9 mouse cellular contexts compared by ENCODE assay signal in the genomic region with DNA sequence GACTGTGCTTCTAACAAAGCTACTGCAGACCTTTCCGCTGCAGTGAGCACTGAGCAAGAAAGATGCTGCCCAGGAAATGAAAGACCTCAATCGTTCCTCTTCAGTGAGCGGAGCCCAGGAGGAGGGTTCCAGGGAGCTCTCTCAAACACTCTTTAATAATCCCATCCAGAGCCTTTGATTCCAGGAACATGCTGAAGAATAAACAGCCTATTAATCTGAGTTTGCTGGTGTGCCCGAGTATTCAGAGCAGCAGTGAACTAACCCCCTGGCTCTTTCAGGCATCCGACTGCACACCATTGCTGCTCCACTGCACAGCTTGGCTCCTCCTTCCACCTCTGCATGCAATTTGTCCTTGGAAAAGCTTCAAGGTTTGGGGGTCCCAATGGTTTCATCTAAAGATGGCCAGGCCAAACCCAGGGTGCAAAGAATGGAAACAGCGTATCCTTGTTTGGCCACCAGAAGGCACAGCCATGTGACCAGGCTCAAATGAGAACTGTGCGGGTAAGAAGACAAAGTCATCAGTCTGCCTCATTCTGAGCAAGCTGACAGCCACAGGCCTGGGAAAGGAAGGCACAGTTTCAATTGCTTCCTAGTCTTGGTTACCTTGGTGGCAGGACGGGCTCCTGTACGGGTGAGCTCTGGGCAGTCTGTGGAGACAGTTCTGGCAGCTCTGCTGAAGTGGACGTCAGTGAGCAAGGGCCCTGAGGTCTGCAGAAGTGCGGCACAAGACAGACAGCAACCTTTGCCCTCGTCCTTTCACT.
DNase-seq lines count a peak whose midpoint lies in the region; ATAC-seq lines count a peak whose summit lies in the region.
"Had no signal": no experiment of that assay in that cellular context is flagged by ENCODE, and none has a peak within 500 bp of the region (broad histone marks: within the 10 kb centered on the region; RNA-seq: fewer than 3 reads in every experiment).

No protein-coding gene starts in this region.

- no peak for ATAC-seq in intestine, embryonic 14.5 days (replicated peaks; ENCODE audit: low FRiP score, low TSS enrichment, low read depth)
- no peak for ATAC-seq in granulocyte monocyte progenitor cell, adult 5-6 weeks (replicated peaks; ENCODE audit: poor library complexity, severe bottlenecking)

- no peaks in the 10 kb centered on the region for H3K9me3 ChIP-seq in embryonic facial prominence, embryonic 10.5 days
- H3K9me3 ChIP-seq in intestine, embryonic 14.5 days (ENCODE audit: control insufficient read depth, low read length): no peaks in the 10 kb centered on the region
- H3K9me3 ChIP-seq: embryonic facial prominence, embryonic 13.5 days had no signal

- H3K4me2 ChIP-seq in intestine, embryonic 14.5 days (ENCODE audit: low read length): no peak overlapping the region
- H3K4me2 ChIP-seq: embryonic facial prominence, embryonic 13.5 days had no signal

- peaks cover 41% of the 10 kb centered on the region for H3K4me1 ChIP-seq in embryonic facial prominence, embryonic 10.5 days
- peaks cover 9% of the 10 kb centered on the region for H3K4me1 ChIP-seq in intestine, embryonic 14.5 days (replicated peaks; ENCODE audit: control insufficient read depth, insufficient read depth, low read length)

- no peak overlapping the region for H3K9ac ChIP-seq in intestine, embryonic 14.5 days (ENCODE audit: low read length)
- H3K9ac ChIP-seq: embryonic facial prominence, embryonic 13.5 days had no signal

- DNase-seq in layer of hippocampus, adult 18-20 months (ENCODE audit: low spot score in 2 of 2): peak; percentile 37 to 70
- DNase-seq in layer of hippocampus, adult 9-10 months (ENCODE audit: low spot score): no peak
- no peak for DNase-seq in embryonic facial prominence, embryonic 10.5 days (ENCODE audit: low spot score)
- DNase-seq in intestine, embryonic 14.5 days (ENCODE audit: low spot score): no peak
- peak; percentile 20 to 49 for DNase-seq in left cerebral cortex, adult 9 months (ENCODE audit: low spot score in 2 of 2)
- no peak for DNase-seq in thymus, postnatal 4 days
- no peak for DNase-seq in liver

- WGBS in embryonic facial prominence, embryonic 10.5 days: 51% methylated on average over 12 of the region's 12 CpGs
- WGBS in intestine, embryonic 14.5 days: 52% methylated on average over 12 of the region's 12 CpGs

- no peaks in the 10 kb centered on the region for H3K36me3 ChIP-seq in embryonic facial prominence, embryonic 10.5 days (replicated peaks)
- 0 out of 2 replicates have a peak, but pooled peaks cover 2% of the 10 kb centered on the region for H3K36me3 ChIP-seq in intestine, embryonic 14.5 days (ENCODE audit: control insufficient read depth, insufficient read depth, low read length)
- H3K36me3 ChIP-seq: embryonic facial prominence, embryonic 13.5 days had no signal

- H3K27me3 ChIP-seq in embryonic facial prominence, embryonic 10.5 days (replicated peaks; ENCODE audit: low read depth, poor library complexity, severe bottlenecking): no peaks in the 10 kb centered on the region
- H3K27me3 ChIP-seq in intestine, embryonic 14.5 days (replicated peaks; ENCODE audit: control insufficient read depth, insufficient read depth, low read length): no peaks in the 10 kb centered on the region
- H3K27me3 ChIP-seq: embryonic facial prominence, embryonic 13.5 days had no signal

- H3K4me3 ChIP-seq in embryonic facial prominence, embryonic 10.5 days: no peak overlapping the region
- H3K4me3 ChIP-seq in intestine, embryonic 14.5 days (ENCODE audit: low read depth, low read length): no peak overlapping the region
- H3K4me3 ChIP-seq: embryonic facial prominence, embryonic 13.5 days had no signal

- H3K27ac ChIP-seq in embryonic facial prominence, embryonic 10.5 days (replicated peaks): peak overlapping the region; percentile 46; the same call in 1 of the 2 replicates
- peak overlapping the region; percentile 54; the same call in 1 of the 2 replicates for H3K27ac ChIP-seq in intestine, embryonic 14.5 days (ENCODE audit: low read depth)
- H3K27ac ChIP-seq: embryonic facial prominence, embryonic 13.5 days had no signal

Comparison
In these comparisons a context has a peak if more than half of its experiments do, and no peak if none do; other contexts are left out.
1. DNase-seq: peak in layer of hippocampus, adult 18-20 months (2 of 2) and left cerebral cortex, adult 9 months (2 of 2); none in layer of hippocampus, adult 9-10 months (single experiment), embryonic facial prominence, embryonic 10.5 days (single experiment), intestine, embryonic 14.5 days (single experiment), thymus, postnatal 4 days (single experiment) and liver (single experiment).